In the genomic region with DNA sequence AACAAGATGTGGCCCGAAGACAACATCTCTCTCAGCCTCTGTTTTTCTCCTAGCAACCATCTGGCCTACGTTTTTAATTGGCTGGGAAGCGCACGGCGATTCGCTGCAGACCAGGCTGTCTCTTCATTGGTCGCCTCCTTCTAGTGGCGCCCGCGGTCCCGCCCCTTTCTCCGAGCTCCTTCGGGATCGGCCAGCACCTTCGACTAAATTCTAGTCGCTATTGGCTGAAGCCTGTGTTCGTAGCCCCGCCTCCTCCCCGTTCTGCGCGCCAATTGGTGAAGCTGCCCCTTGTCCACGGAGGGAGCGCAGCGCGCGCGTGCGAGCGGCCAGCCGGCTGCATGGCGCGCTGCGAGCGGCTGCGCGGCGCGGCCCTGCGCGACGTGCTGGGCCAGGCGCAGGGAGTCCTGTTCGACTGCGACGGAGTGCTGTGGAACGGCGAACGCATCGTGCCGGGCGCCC, we compare ENCODE assay signal across 8 mouse cellular contexts. TPM values are rescaled to one million over a fixed set of nuclear protein-coding genes. Genes with fewer than 3 reads are reported as not detected.
DNase-seq lines count a peak whose midpoint lies in the region; ATAC-seq and TF ChIP-seq lines count a peak whose summit lies in the region.

TSS of gene Pdxp (plus strand) at position 288 of the 459 bp plus-strand sequence.

- H3K27me3 ChIP-seq in E14TG2a.4 (ENCODE audit: insufficient read depth, low read length), result peaks cover 17% of the 10 kb centered on the region
- no peaks in the 10 kb centered on the region for H3K27me3 ChIP-seq in heart, embryonic 14.5 days (ENCODE audit: control insufficient read depth, insufficient read depth, low read length)
- H3K27me3 ChIP-seq in liver, embryonic 11.5 days (replicated peaks; ENCODE audit: control insufficient read depth, insufficient read depth, low read length), result no peaks in the 10 kb centered on the region
- no peaks in the 10 kb centered on the region for H3K27me3 ChIP-seq in splenic B cell, adult 2 months (ENCODE audit: control insufficient read depth, insufficient read depth, low read length, poor library complexity, severe bottlenecking)

- peak; percentile 97 for DNase-seq in c-Kit-positive CD71-negative TER-119-negative erythroid progenitor cells, embryonic 14.5 days (ENCODE audit: low read depth)
- peak; percentile 95 for DNase-seq in fibroblast of lung, adult 2 months (ENCODE audit: low read depth)
- DNase-seq in kidney, postnatal 10 days, result peak; percentile 98
- DNase-seq in liver, embryonic 11.5 days (ENCODE audit: low spot score), result peak; percentile 95
- DNase-seq in naive thymus-derived CD4-positive, alpha-beta T cell, adult 2 months (ENCODE audit: low read depth), result peak; percentile 97
- DNase-seq in splenic B cell, adult 2 months (ENCODE audit: low read depth, low spot score), result peak; percentile 97

- peaks cover 75% of the 10 kb centered on the region for H3K36me3 ChIP-seq in E14TG2a.4 (ENCODE audit: insufficient read depth, low read length)
- peaks cover 42% of the 10 kb centered on the region for H3K36me3 ChIP-seq in heart, embryonic 14.5 days (ENCODE audit: control insufficient read depth, insufficient read depth, low read length)
- peaks cover 25% of the 10 kb centered on the region for H3K36me3 ChIP-seq in liver, embryonic 11.5 days (ENCODE audit: control insufficient read depth, insufficient read depth, low read length)
- H3K36me3 ChIP-seq in splenic B cell, adult 2 months (ENCODE audit: control insufficient read depth, insufficient read depth, low read length, poor library complexity, severe bottlenecking), result peaks cover 7% of the 10 kb centered on the region

- ATAC-seq in heart, embryonic 14.5 days (ENCODE audit: insufficient number of reproducible peaks, insufficient read depth, low FRiP score, low read depth), result peak; percentile 89
- peak; percentile 89 for ATAC-seq in liver, embryonic 11.5 days (replicated peaks; ENCODE audit: low FRiP score)

- H3K27ac ChIP-seq in heart, embryonic 14.5 days (replicated peaks in 1 of 2; ENCODE audit: control insufficient read depth in 1 of 2, insufficient read depth in 1 of 2, low read depth in 2 of 2, low read length in 2 of 2), result peak within 1 kb of the TSS; percentile 78 to 84
- H3K27ac ChIP-seq in liver, embryonic 11.5 days (ENCODE audit: low read depth, low read length), result peak within 1 kb of the TSS; percentile 79

- H3K4me3 ChIP-seq in E14TG2a.4 (replicated peaks; ENCODE audit: low read length), result peak within 1 kb of the TSS; percentile 87
- peak within 1 kb of the TSS; percentile 66 to 79 for H3K4me3 ChIP-seq in heart, embryonic 14.5 days (ENCODE audit: control insufficient read depth in 1 of 2, insufficient read depth in 1 of 2, low read depth in 1 of 2, low read length in 2 of 2)
- H3K4me3 ChIP-seq in liver, embryonic 11.5 days (ENCODE audit: low read depth, low read length), result peak within 1 kb of the TSS; percentile 83

- H3K9ac ChIP-seq in heart, embryonic 14.5 days (ENCODE audit: low read length), result peak within 1 kb of the TSS; percentile 80
- peak within 1 kb of the TSS; percentile 85 for H3K9ac ChIP-seq in liver, embryonic 11.5 days (ENCODE audit: low read depth, low read length)

- WGBS in heart, embryonic 14.5 days, result under 1% methylated on average over 49 of the region's 51 CpGs
- WGBS in liver, embryonic 11.5 days, result under 1% methylated on average over 51 of the region's 51 CpGs

- H3K4me2 ChIP-seq in heart, embryonic 14.5 days (ENCODE audit: low read length), result peak within 1 kb of the TSS; percentile 98
- peak within 1 kb of the TSS; percentile 100 for H3K4me2 ChIP-seq in liver, embryonic 11.5 days

- TF ChIP-seq CTCF in E14TG2a.4 (conservative IDR thresholded peaks at IDR 0.05; ENCODE audit: low read length), result no peak

- H3K9me3 ChIP-seq in E14TG2a.4 (ENCODE audit: low read length), result no peaks in the 10 kb centered on the region
- no peaks in the 10 kb centered on the region for H3K9me3 ChIP-seq in heart, embryonic 14.5 days (ENCODE audit: control insufficient read depth, low read length)
- H3K9me3 ChIP-seq in liver, embryonic 11.5 days (ENCODE audit: control insufficient read depth, low read length), result no peaks in the 10 kb centered on the region

- peaks cover 66% of the 10 kb centered on the region for H3K4me1 ChIP-seq in E14TG2a.4 (replicated peaks; ENCODE audit: low read depth, low read length)
- peaks cover 10 to 20% of the 10 kb centered on the region in 2 experiments; a peak in 3 of 4 replicates for H3K4me1 ChIP-seq in heart, embryonic 14.5 days (ENCODE audit: control insufficient read depth in 2 of 2, insufficient read depth in 2 of 2, low read length in 2 of 2)
- H3K4me1 ChIP-seq in liver, embryonic 11.5 days (replicated peaks; ENCODE audit: control insufficient read depth, insufficient read depth, low read length), result peaks cover 29% of the 10 kb centered on the region

RNA-seq across cellular contexts. Expression of gene Pdxp, which starts in this region (rescaled TPM):
- polyA plus RNA-seq in heart, embryonic 14.5 days (2014; fragmentation: Nextera tagmentation; extraction: Ambion mirVana), result 26.2 and 26.6 TPM in 2 replicates
- polyA plus RNA-seq in liver, embryonic 11.5 days (2014; fragmentation: Nextera tagmentation; extraction: Ambion mirVana), result 23.7 and 23.8 TPM in 2 replicates

Comparison
In these comparisons a context has a peak if more than half of its experiments do, and no peak if none do; other contexts are left out.
1. Peak in every context shown above with its lines: DNase-seq, ATAC-seq, H3K4me3 ChIP-seq and H3K27ac ChIP-seq.